Mouse (Mus musculus) mesoderm, embryonic 11.5 days (tissue): ENCODE measurements around the gene Plod2.
A peak's percentile ranks its signal among the peaks of the same experiment; 100 is the strongest.

Source experiments
- DNase-seq: peaks from one replicate; pipeline ENCODE4 v3.0.0-alpha.2; 2012; ENCODE audit warnings: low read depth, low spot score

Plod2 gene

GRCm38 (mm10) chr9:92541977-92542561, at the start of gene Plod2:
Plod2 (plus strand) TSS chr9:92542223.
- DNase-seq: peak; percentile 88

GRCm38 (mm10) chr9:92499710-92500410, 42.2 kb upstream of the Plod2 start:
- peak; percentile 84 for DNase-seq

- no peak for DNase-seq
Measured at GRCm38 (mm10) chr9:92504256-92504655, 37.8 kb upstream of the Plod2 start.

DNA sequence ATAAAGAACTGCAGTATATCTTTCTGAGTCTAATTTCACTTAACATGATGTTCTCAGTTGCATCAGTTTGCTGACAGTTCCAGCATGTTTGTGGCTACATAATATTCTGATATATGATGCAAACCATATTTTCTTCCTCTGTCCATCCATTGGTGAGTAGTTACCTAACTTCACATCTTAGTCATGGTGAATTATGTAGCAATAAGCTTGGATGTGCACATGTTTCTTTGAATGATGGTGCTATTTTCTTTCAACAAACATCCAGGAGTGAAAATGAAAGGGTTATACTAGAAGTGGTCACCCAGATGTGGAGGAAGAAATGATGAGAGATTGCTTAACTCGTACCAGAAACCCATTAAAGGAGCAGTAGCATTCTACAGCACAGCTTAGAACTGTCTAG, 37.1 kb upstream of the Plod2 start:
- DNase-seq: no peak

DNA sequence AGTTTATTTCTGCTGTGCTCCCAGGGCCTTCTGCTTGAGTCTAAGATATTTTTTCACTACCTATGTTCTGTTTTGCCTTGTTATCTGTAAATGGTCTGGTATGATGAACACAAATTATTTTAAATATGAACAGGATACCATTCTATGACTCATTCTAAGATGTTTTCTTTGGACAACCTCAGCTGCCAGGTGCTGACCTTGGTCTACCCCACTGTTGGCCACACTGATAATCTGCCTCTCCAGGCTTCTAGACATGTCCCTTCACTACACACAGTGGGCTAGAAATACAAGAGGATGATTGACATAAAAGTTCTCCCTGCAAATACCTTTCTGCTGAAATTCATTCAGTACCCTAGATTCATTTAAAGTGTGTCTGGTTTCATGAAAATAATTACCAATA, 30.3 kb upstream of the Plod2 start:
- DNase-seq: no peak

GRCm38 (mm10) chr9:92517036-92517435, 25.0 kb upstream of the Plod2 start:
- DNase-seq: no peak

DNA sequence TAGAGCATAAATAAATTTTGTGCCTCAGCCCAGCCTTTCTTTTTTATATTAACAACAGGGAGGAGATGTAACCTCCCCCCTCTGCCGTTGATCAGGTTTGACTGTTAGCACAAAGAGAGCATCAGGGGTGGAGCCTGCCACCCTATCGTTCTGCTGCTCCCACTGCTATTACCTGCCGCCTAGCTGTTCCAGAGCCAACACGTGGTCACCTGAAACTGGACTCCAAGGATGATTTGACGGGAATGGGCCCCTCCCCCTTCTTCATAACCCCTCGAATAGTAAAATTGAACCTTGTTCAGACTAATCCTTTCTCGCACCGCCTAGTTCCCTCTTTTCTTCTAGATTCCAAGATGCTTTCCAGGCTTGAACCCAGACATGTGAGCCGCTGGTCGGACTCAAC, 21.3 kb upstream of the Plod2 start:
- DNase-seq: no peak

DNA sequence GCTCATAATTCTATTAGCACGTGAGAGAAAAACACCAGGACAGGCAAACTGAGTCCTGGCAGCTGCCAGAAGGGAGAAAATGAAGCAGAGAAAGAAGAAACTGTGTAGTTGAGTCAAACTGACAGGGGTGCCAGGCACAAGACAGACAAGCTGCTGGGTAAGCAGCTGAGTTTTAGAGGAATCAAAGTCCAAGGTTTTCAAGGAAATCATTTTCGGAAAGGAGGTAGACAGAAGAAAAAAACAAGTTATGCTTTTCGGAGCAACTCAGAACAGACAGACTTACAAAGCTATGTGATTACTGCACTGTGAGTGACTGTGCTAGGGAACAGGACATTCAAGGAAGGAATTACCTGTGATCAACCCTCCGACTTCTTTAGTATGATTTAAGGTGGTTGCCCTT, 17.5 kb upstream of the Plod2 start:
- DNase-seq: no peak

DNA sequence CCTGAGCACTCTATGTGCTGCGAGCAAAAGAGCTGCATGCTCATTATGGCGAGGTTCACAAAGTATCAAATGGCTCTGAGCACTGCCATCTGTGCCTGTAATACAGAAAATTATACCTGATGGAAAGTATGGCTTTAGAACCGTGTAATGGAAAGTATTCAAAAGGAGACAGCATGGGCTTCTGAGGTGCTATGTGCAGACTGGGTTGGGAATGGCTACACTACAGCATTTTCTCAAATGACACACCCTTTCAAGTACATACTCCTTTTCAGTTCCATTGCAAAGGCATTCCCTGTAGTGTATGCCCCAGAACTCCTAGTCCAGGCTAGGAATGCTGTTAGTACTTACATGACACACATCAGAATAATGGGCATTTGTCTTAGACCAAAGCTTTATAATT, 12.0 kb upstream of the Plod2 start:
- DNase-seq: no peak

DNA sequence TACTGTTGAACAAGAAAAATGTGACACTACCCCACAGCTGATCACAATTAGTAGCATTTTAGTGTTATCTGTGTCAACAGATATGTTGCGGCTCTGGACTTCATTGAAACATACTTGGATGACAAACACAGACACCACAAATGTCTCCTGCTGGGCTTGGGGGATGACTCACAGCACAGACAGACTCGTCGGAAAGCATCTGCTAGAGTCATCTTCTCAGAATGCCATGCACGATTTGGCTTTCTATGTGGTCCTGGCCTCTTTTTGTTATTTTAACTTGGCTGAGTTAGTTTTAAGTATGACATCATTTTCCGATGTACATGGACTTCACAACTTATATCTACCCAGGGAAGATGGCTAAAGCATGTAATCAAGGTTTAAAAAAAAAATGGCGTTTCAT, 4.3 kb upstream of the Plod2 start:
- DNase-seq: peak; percentile 61

DNA sequence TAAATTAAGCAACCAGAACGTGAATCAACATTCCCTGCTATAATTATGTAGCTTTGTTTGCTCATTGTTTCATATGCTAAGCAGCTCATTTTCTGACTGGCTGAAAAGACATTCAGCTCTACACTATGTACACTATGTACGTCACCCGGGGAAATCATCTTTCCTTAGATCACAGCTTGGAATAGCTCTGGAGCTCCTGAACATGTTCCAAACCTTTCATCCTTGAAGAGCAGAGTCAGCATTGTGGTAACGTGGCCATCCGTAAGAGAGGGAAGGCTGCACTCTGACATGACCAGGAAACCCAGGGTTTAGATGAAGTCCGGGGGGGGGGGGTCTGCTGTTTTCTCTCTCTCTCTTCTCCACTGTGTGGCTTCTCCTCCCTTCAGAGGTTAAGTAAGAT, 3.8 kb upstream of the Plod2 start:
- DNase-seq: no peak

GRCm38 (mm10) chr9:92542591-92543416, 781 bp downstream of the Plod2 start:
- peak; percentile 49 for DNase-seq

DNA sequence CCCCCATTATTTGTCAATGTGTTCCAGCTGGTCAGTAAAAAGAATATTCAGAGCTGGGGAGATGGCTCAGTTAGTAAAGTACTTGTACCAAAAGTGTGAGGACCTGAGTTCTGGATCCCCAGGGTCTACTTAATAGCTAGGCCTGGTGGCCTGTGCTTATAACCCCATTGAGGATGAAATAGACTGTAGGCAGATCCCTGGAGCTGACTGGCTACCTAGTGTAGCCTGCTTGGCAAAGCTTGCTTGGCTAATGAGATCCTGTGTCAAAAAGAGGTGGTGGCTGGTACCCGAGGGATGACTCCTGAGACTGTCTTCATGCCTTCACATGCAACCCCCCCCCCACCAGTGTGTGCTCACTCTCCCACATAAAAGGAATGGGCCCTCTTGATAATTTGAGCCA, 2.1 kb downstream of the Plod2 start:
- no peak for DNase-seq

GRCm38 (mm10) chr9:92545021-92545420, 3.0 kb downstream of the Plod2 start:
- DNase-seq: no peak

- no peak for DNase-seq
Measured at GRCm38 (mm10) chr9:92546446-92546845, 4.4 kb downstream of the Plod2 start.

- no peak for DNase-seq
Measured at GRCm38 (mm10) chr9:92547106-92547505, 5.1 kb downstream of the Plod2 start.

DNA sequence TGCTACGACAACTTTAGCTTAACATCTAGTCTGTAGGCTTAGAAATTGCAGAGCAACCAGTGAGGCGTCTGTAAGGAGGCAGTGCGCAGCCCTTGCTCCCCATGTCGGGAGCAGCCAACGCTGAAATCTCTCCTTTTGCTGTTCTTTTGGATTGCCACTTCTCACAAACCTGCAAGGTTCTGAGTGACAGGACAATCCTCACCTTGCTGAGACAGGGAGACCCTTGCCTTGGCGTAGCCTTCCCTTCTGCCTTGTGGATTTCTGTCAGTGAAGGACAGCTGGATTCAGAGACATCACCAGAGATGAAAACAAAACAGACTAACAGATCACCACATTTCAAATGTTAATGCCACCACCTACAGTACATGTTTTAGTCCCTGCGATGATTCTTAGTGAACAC, 5.8 kb downstream of the Plod2 start:
- no peak for DNase-seq

DNA sequence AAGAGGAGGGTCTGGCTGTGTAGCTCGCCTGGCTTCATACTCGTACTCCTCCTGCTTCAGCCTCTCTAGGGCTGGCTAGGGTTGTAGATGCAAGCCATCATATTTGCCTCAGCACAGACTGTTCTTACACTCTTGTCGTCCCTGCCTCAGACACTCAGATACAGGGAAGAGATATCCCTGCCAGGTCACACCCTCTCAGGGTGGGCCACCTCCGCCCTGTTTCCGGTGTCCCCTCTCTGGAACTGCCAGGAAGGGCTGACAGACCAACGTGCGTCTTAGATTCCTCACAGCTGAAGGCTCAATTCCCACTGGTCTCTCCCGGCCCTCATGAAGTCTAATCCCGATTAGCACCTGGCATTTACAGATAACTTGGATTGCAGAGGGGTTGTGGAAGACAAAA, 6.6 kb downstream of the Plod2 start:
- no peak for DNase-seq

- no peak for DNase-seq
Measured at GRCm38 (mm10) chr9:92549811-92550490, 7.9 kb downstream of the Plod2 start.

- DNase-seq: no peak
Measured at GRCm38 (mm10) chr9:92550981-92551380, 9.0 kb downstream of the Plod2 start.

- DNase-seq: no peak
Measured at GRCm38 (mm10) chr9:92551666-92552065, 9.6 kb downstream of the Plod2 start.

DNA sequence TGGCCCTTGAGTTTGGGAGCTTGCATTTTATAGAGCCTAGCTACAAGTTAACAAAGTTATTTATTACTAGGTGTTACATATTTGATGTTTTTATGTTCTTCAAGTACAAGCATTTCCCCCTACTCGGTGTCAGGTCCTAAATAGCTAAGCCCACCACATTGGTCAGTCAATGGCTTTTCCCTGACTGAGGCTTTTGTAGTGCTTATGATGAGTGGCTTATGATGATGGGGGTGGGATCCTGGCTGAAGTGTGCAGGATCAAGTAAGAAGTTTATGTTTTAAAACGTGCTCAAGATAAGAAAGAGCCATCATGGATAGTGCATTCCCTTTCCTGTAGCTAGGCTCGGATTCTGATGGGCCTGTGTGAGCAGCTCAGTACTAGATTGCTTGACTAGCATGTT, 10.7 kb downstream of the Plod2 start:
- DNase-seq: no peak
